Mouse (Mus musculus): ENCODE measurements around the gene Ube3c.

DNA sequence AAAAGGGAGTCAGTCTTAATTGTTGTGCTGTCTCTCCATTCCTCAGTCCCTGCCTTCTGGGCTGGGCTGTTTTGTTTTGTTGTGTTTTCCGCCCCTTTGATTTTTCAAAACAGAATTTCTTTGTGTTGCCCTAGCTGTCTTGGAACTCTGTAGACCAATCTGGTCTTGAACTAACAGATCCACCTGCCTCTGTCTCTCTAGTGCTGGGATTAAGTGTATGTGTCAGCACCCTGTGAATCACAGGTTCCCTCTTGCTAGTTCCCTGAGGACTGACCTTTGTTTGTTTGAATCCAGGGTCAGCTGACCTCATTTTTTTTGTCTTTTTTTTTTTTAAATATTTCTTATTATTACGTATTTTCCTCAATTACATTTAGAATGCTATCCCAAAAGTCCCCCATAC lies 60.9 kb downstream of the Ube3c start:
- TF ChIP-seq CTCF (IDR thresholded peaks at IDR 0.05; ENCODE audit: low read depth) (no peak), EP300 (IDR thresholded peaks at IDR 0.05; ENCODE audit: low read depth) (no peak)
